Mouse (Mus musculus): ENCODE results near the gene Ccnyl1. TPM values are rescaled to one million over a fixed set of nuclear protein-coding genes. Genes with fewer than 3 reads are reported as not detected.
A peak's percentile ranks its signal among the peaks of the same experiment; 100 is the strongest.
"Not testable (repeated sequence)": the region's sequence is repeated elsewhere in the genome, so short reads cannot be mapped to it uniquely, and the experiment has no call there.

Ccnyl1 gene
- polyA plus RNA-seq (2015; fragmentation: Nextera tagmentation; extraction: Ambion mirVana) = 3.8 TPM in 2 replicates

DNA sequence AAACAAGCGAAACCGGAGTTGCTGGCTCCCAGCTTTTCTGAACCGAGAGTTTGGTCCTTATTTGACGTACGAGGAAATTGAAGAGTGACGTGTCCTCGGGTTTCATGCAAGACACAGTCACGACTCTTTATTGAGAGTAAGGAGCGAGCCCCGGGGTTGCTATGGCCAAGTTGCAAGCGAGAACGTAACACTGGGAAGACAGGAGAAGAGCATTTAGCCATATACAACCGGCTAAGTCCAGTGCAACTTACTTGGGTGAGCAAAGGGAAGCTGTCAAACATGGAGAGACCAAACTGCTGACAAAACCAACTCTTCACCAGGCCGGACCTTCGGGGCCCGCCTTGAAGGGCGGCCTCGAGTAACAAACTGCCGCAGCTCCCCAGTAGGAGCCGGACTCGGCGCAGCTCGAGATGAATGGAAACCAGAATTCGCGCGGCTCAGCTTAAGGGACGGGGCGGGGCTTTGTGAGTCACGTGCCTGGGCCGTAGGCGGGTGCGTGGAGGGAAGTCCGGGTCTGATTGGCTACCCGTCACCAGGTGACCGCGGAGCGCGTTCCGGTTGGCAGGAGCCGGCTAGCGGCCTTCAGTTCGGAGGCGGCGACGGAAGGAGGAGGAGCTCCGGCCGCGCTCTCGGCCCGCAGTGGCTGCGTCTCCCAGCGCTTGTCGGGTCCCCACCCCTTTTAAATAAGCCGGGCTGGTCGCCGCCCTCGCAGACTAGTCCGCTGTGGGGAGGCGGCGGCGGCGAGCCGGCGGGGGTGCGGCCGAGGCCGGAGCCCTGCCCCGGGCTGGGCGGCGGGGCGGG is at the start of gene Ccnyl1:
TSS of gene Ccnyl1 (plus strand) at position 243 of the 801 bp plus-strand sequence.
- peak; percentile 99 for ATAC-seq
- Histone ChIP-seq H3K4me2 (ENCODE audit: low read depth, low read length) (peak within 1 kb of the TSS; percentile 88), H3K9me3 (ENCODE audit: control insufficient read depth, low read length) (no peaks in the 10 kb centered on the region), H3K4me1 (ENCODE audit: control insufficient read depth, insufficient read depth, low read length) (peaks cover 16% of the 10 kb centered on the region), H3K27ac (ENCODE audit: low read length) (peak within 1 kb of the TSS; percentile 72), H3K4me3 (ENCODE audit: low read length) (peak within 1 kb of the TSS; percentile 86), H3K36me3 (ENCODE audit: control insufficient read depth, insufficient read depth, low read length) (no peaks in the 10 kb centered on the region), H3K9ac (ENCODE audit: low read depth, low read length) (peak within 1 kb of the TSS; percentile 89), H3K27me3 (replicated peaks; ENCODE audit: control insufficient read depth, insufficient read depth, low read length) (no peaks in the 10 kb centered on the region)
- WGBS = under 1% methylated on average over 67 of the region's 71 CpGs

DNA sequence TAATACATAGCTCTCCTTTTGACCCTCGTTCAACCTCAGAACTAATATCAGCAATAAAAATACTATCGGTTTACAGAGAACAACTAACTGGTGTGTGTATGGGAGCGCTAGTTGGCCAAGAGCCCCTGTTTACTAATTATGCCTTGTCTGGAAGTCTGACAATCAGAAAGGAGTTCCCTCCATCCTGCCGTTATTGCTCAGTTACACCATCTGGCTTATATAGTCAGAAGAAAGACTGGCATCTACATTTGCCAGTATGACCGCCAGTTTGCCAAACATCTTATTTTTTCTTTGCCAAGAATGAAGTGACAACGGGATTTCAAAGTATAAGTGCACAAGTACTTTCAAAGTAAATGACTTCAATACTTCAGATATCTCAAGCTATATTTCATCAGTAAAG is 49.2 kb upstream of the Ccnyl1 start:
- no peak overlapping the region for H3K4me2 ChIP-seq (ENCODE audit: low read depth, low read length)
- H3K9me3 ChIP-seq (ENCODE audit: control insufficient read depth, low read length) = no peaks in the 10 kb centered on the region
- no peaks in the 10 kb centered on the region for H3K36me3 ChIP-seq (ENCODE audit: control insufficient read depth, insufficient read depth, low read length)
- no peak overlapping the region for H3K4me3 ChIP-seq (ENCODE audit: low read length)
- H3K4me1 ChIP-seq (ENCODE audit: control insufficient read depth, insufficient read depth, low read length) = no peaks in the 10 kb centered on the region
- no peak overlapping the region for H3K9ac ChIP-seq (ENCODE audit: low read depth, low read length)
- no peaks in the 10 kb centered on the region for H3K27me3 ChIP-seq (replicated peaks; ENCODE audit: control insufficient read depth, insufficient read depth, low read length)
- H3K27ac ChIP-seq (ENCODE audit: low read length) = no peak overlapping the region
- ATAC-seq = no peak
- WGBS = 89% methylated on average over 6 of the region's 6 CpGs

DNA sequence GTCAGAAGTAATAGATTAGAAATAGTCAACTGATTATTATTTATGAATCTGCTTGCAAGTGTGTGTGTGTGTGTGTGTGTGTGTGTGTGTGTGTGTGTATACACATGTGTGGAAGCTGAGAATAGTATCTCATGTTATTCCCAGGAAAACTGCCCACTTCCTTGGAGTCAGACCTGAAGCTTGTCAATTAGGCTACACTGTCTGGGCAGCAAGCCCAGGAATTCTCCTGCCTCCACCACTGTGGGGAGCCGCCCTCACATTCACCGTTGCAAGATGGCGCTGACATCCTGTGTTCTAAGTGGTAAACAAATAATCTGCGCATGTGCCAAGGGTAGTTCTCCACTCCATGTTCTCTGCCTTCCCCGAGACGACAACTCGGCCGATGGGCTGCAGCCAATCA is 47.7 kb upstream of the Ccnyl1 start:
- not testable (repeated sequence) for H3K4me3 ChIP-seq (ENCODE audit: low read length); ATAC-seq; H3K9me3 ChIP-seq (ENCODE audit: control insufficient read depth, low read length); H3K27ac ChIP-seq (ENCODE audit: low read length); H3K36me3 ChIP-seq (ENCODE audit: control insufficient read depth, insufficient read depth, low read length); H3K4me2 ChIP-seq (ENCODE audit: low read depth, low read length); H3K4me1 ChIP-seq (ENCODE audit: control insufficient read depth, insufficient read depth, low read length); H3K27me3 ChIP-seq (replicated peaks; ENCODE audit: control insufficient read depth, insufficient read depth, low read length); H3K9ac ChIP-seq (ENCODE audit: low read depth, low read length)
- WGBS = 91% methylated on average over 8 of the region's 8 CpGs

DNA sequence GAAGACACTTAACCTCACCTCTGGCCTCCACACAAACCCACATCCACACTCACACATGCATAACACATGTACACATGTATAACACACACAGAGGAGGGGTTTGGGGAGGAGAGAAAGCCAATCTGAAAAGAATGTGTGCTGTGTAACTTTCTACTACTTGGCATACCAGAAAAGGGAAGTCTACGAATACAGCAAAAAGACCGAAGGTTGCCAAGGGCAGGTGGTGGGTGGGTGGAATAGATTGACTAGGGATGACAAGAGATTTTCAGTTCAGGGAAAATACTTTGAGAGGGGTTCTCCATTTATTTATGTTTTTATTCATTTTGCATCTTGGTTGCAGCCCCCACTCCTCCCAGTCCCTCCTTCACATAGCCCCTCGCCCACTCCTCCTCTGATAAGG is 45.7 kb upstream of the Ccnyl1 start:
- Histone ChIP-seq H3K4me1 (ENCODE audit: control insufficient read depth, insufficient read depth, low read length) (no peaks in the 10 kb centered on the region), H3K4me3 (ENCODE audit: low read length) (no peak overlapping the region), H3K9ac (ENCODE audit: low read depth, low read length) (no peak overlapping the region), H3K4me2 (ENCODE audit: low read depth, low read length) (no peak overlapping the region), H3K9me3 (ENCODE audit: control insufficient read depth, low read length) (no peaks in the 10 kb centered on the region), H3K27me3 (replicated peaks; ENCODE audit: control insufficient read depth, insufficient read depth, low read length) (no peaks in the 10 kb centered on the region), H3K27ac (ENCODE audit: low read length) (no peak overlapping the region), H3K36me3 (ENCODE audit: control insufficient read depth, insufficient read depth, low read length) (no peaks in the 10 kb centered on the region)
- 89% methylated on average over 3 of the region's 3 CpGs for WGBS
- ATAC-seq = no peak

DNA sequence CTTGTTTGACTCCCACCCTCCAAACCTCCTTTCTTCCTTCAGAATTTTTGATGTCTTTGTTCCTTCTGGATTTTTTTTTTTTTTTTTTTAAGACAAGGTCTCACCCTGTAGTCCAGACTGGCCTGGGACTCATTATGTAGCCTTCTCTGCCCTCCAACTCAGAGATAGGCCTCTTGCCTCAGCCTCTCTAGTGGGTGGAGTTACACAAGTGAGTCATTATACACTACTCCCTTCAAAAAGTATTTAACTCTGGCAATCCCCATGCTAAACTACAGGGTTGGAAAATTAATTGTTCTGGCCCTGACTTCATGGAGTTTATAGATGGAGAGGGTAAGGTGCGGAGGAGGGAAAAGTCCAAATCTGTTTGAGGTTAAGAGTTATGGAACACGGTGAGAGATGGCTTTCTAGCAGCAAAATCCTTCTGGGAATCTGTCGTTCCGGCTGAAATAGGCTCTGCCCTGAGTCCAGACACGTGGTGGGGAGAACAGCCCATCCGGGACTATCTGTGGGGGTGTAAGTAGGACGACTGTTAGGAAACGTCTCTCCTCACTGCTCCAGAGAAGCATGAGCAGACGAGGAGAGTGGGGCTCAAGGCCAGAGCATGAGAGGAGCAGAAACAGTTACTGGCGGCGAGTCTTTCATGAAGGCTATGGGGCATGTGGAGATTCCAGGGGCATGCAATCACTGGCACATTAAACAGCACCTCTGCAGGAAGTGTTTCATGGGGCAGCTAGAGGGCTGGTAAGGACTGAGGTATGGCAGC is 40.7 kb upstream of the Ccnyl1 start:
- Histone ChIP-seq H3K9ac (ENCODE audit: low read depth, low read length) (no peak overlapping the region), H3K36me3 (ENCODE audit: control insufficient read depth, insufficient read depth, low read length) (no peaks in the 10 kb centered on the region), H3K4me2 (ENCODE audit: low read depth, low read length) (no peak overlapping the region), H3K27ac (ENCODE audit: low read length) (no peak overlapping the region), H3K4me1 (ENCODE audit: control insufficient read depth, insufficient read depth, low read length) (no peaks in the 10 kb centered on the region), H3K27me3 (replicated peaks; ENCODE audit: control insufficient read depth, insufficient read depth, low read length) (no peaks in the 10 kb centered on the region), H3K9me3 (ENCODE audit: control insufficient read depth, low read length) (no peaks in the 10 kb centered on the region), H3K4me3 (ENCODE audit: low read length) (no peak overlapping the region)
- WGBS = 69% methylated on average over 11 of the region's 11 CpGs
- ATAC-seq = no peak

DNA sequence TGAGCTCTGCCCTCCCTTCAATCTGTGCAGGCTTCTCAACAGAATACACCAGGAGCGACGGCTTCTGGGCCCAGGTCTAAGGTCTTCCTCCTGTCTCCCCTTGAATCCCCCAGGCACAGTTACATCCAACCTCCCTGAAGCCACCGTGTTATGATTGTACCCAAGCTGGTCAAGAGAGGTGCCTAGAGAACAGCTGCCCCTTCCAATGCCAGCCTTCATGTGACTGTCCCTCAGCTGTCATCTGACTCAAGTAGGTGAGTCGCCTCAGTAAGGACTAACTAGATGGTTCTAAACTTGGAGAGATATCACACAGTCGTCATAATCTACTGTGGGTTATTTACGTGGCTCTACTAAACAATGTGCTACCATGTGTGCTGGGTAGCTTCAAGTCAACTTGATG is 36.6 kb upstream of the Ccnyl1 start:
- ATAC-seq = no peak
- no peak overlapping the region for H3K4me2 ChIP-seq (ENCODE audit: low read depth, low read length)
- no peaks in the 10 kb centered on the region for H3K27me3 ChIP-seq (replicated peaks; ENCODE audit: control insufficient read depth, insufficient read depth, low read length)
- H3K27ac ChIP-seq (ENCODE audit: low read length) = no peak overlapping the region
- H3K4me3 ChIP-seq (ENCODE audit: low read length) = no peak overlapping the region
- no peaks in the 10 kb centered on the region for H3K4me1 ChIP-seq (ENCODE audit: control insufficient read depth, insufficient read depth, low read length)
- no peaks in the 10 kb centered on the region for H3K9me3 ChIP-seq (ENCODE audit: control insufficient read depth, low read length)
- 92% methylated on average over 6 of the region's 6 CpGs for WGBS
- no peaks in the 10 kb centered on the region for H3K36me3 ChIP-seq (ENCODE audit: control insufficient read depth, insufficient read depth, low read length)
- H3K9ac ChIP-seq (ENCODE audit: low read depth, low read length) = no peak overlapping the region

DNA sequence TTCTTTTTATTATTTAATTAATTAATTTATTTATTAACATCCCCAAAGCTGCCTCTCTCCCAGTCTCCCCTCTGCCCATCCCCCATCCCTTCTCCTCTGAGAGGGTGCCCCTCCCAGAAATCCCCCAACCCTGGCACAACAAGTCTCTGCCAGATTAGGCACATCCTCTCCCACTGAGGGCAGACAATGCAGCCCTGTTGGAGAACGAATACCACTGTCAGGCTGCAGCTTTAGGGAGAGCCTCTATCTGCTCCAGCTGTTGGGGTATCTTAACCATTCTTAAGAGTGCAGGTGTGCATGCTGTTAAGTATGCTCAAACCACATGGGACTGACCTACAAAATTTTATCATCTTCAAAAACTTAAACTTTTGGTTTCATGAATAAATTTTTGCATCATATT is 34.8 kb upstream of the Ccnyl1 start:
- H3K36me3 ChIP-seq (ENCODE audit: control insufficient read depth, insufficient read depth, low read length) = no peaks in the 10 kb centered on the region
- H3K4me3 ChIP-seq (ENCODE audit: low read length) = no peak overlapping the region
- H3K4me1 ChIP-seq (ENCODE audit: control insufficient read depth, insufficient read depth, low read length) = no peaks in the 10 kb centered on the region
- no peaks in the 10 kb centered on the region for H3K9me3 ChIP-seq (ENCODE audit: control insufficient read depth, low read length)
- no peak for ATAC-seq
- H3K27me3 ChIP-seq (replicated peaks; ENCODE audit: control insufficient read depth, insufficient read depth, low read length) = no peaks in the 10 kb centered on the region
- H3K9ac ChIP-seq (ENCODE audit: low read depth, low read length) = no peak overlapping the region
- no peak overlapping the region for H3K27ac ChIP-seq (ENCODE audit: low read length)
- WGBS = 32% methylated on average over 1 of the region's 1 CpGs
- H3K4me2 ChIP-seq (ENCODE audit: low read depth, low read length) = no peak overlapping the region

DNA sequence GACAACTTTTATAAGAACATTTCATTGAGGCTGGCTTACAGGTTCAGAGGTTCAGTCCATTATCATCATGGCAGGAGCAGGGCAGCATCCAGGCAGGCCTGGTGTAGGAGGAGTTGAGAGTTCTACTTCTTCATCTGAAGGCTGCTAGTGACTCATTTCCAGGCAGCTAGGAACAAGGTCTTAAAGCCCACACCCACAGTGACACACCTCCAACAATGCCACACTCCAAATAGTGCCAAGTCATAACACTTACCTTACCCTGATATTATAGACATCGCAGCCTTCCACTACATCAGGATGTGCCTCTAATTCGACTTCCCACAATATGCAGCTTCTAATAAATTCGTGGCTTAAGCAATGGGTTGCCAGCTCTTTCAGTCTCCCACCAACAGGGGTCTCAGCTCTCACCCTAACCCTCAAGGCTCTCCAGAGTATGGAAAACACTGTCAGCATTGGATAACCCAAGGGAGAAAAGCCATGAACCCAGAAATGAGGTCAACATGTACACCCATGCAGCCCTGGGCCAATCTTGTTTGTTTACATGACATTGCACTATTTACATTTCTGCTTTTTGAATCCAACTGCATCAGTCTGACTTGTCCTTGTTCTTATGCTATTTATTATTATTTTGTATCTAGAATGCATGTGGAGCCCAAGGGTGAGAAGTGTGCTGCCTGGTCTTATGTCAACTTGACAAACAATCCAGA is 33.7 kb upstream of the Ccnyl1 start:
- no peak overlapping the region for H3K4me2 ChIP-seq (ENCODE audit: low read depth, low read length)
- H3K27me3 ChIP-seq (replicated peaks; ENCODE audit: control insufficient read depth, insufficient read depth, low read length) = no peaks in the 10 kb centered on the region
- no peaks in the 10 kb centered on the region for H3K4me1 ChIP-seq (ENCODE audit: control insufficient read depth, insufficient read depth, low read length)
- no peaks in the 10 kb centered on the region for H3K36me3 ChIP-seq (ENCODE audit: control insufficient read depth, insufficient read depth, low read length)
- no peak overlapping the region for H3K4me3 ChIP-seq (ENCODE audit: low read length)
- no peak overlapping the region for H3K9ac ChIP-seq (ENCODE audit: low read depth, low read length)
- WGBS = 73% methylated on average over 3 of the region's 3 CpGs
- ATAC-seq = no peak
- H3K9me3 ChIP-seq (ENCODE audit: control insufficient read depth, low read length) = no peaks in the 10 kb centered on the region
- no peak overlapping the region for H3K27ac ChIP-seq (ENCODE audit: low read length)

DNA sequence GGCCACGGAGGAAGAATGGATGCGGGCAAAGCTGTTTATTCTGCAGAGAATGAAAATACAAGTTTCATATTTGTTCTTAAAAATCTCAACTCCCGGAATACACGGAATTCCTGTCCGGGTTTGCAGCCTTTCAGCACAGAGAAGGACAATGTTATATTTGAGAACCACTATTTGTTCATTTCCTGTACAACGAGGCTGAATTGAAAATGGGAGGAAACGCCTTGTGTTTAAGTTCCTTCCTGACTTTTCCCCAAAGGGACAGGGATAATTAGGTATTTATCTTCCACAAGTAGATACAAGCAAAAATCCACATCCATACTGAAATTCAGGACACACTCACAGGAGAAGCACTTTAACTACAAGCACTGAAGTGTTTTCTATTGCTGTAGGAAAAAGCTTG is 31.4 kb upstream of the Ccnyl1 start:
- no peaks in the 10 kb centered on the region for H3K9me3 ChIP-seq (ENCODE audit: control insufficient read depth, low read length)
- WGBS = 63% methylated on average over 7 of the region's 7 CpGs
- no peak overlapping the region for H3K4me3 ChIP-seq (ENCODE audit: low read length)
- H3K4me2 ChIP-seq (ENCODE audit: low read depth, low read length) = no peak overlapping the region
- H3K36me3 ChIP-seq (ENCODE audit: control insufficient read depth, insufficient read depth, low read length) = no peaks in the 10 kb centered on the region
- no peaks in the 10 kb centered on the region for H3K27me3 ChIP-seq (replicated peaks; ENCODE audit: control insufficient read depth, insufficient read depth, low read length)
- H3K9ac ChIP-seq (ENCODE audit: low read depth, low read length) = no peak overlapping the region
- ATAC-seq = no peak
- no peaks in the 10 kb centered on the region for H3K4me1 ChIP-seq (ENCODE audit: control insufficient read depth, insufficient read depth, low read length)
- no peak overlapping the region for H3K27ac ChIP-seq (ENCODE audit: low read length)
